Mouse (Mus musculus): ENCODE measurements at regions not wholly inside any gene's neighbourhood (a gene's known extent, or its start where the extent isn't known, plus 50 kb on each side); places are given as distances from the start of the nearest gene placed in this dataset.

DNA sequence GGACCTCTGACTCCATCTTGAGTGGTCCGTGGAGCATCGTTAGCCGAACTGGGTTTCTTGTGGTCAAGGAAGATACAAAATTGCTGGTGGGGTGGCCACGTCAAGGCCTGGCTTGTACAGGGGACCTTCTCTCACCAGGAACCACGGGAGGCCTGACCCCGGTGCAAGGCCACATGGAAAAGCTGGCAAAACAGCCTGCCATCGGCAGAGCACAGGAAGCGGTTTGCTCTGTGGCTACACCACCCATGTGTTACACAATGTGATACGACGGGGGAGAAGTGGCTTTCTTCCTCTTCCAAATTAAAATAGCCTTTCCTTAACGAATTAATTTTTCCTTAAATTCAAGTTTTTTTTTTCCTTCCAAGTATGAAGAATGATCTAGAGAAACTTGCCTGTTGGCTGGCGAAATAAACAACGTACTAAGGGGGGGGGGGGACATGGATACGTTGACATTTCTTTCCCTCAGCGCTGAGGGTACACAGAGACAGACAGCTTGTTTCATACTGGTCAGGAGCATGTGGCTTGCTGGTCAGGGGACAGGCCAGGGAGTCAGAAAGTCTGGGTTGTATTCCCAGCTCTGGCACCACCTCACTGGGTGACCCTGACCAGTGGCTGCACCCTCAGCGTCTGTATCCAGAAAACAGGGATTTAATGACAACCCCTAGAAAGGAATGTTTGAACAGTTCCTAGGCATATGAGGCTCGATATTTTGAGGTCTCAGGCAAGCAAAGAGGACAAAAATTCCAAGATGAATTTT is 64.0 kb upstream of the Slc25a13 start:
- no peak for TF ChIP-seq FLI1 (IDR thresholded peaks at IDR 0.05; ENCODE audit: low read length)
- no peak for TF ChIP-seq GATA1 (IDR thresholded peaks at IDR 0.05; ENCODE audit: borderline replicate concordance, low read length)

All from megakaryocyte, embryonic 14.5 days (primary cell).